Mouse (Mus musculus) kidney, adult 11 months (tissue): ENCODE measurements around the gene Cep19.
"Not testable (repeated sequence)": the region's sequence is repeated elsewhere in the genome, so short reads cannot be mapped to it uniquely, and the experiment has no call there.

Source experiments
- DNase-seq: peaks from one replicate; pipeline ENCODE4 v3.0.0; 2022

Gene Cep19

GRCm38 (mm10) chr16:32099638-32100150 is at the start of gene Cep19, which contains the start of gene Pigx:
Gene Cep19 (plus strand): TSS chr16:32099800.
Gene Pigx (minus strand): TSS chr16:32099740.
- DNase-seq = peak; percentile 95

- no peak for DNase-seq
Measured at GRCm38 (mm10) chr16:32058817-32059216, 40.8 kb upstream of the Cep19 start.

GRCm38 (mm10) chr16:32059840-32060523 is 39.6 kb upstream of the Cep19 start:
- no peak for DNase-seq

GRCm38 (mm10) chr16:32062226-32062625 is 37.4 kb upstream of the Cep19 start:
- DNase-seq = no peak

- DNase-seq = no peak
Measured at GRCm38 (mm10) chr16:32063900-32064299, 35.7 kb upstream of the Cep19 start.

GRCm38 (mm10) chr16:32066899-32067298 is 32.7 kb upstream of the Cep19 start:
- DNase-seq = no peak

- DNase-seq = no peak
Measured at GRCm38 (mm10) chr16:32068389-32069300, 31.0 kb upstream of the Cep19 start.

GRCm38 (mm10) chr16:32070070-32070469 is 29.5 kb upstream of the Cep19 start:
- DNase-seq = not testable (repeated sequence)

GRCm38 (mm10) chr16:32075762-32076161 is 23.8 kb upstream of the Cep19 start:
- DNase-seq = no peak

- DNase-seq = no peak
Measured at GRCm38 (mm10) chr16:32076406-32076805, 23.2 kb upstream of the Cep19 start.

- no peak for DNase-seq
Measured at GRCm38 (mm10) chr16:32077648-32078407, 21.8 kb upstream of the Cep19 start.

- DNase-seq = peak; percentile 15
Measured at GRCm38 (mm10) chr16:32078408-32078990, 21.1 kb upstream of the Cep19 start.

- DNase-seq = peak; percentile 87
Measured at GRCm38 (mm10) chr16:32078991-32079511, 20.5 kb upstream of the Cep19 start, which contains the start of gene Pak2. Gene Pak2 (minus strand): TSS chr16:32079342.

GRCm38 (mm10) chr16:32087629-32088443 is 11.8 kb upstream of the Cep19 start:
- DNase-seq = peak; percentile 73

GRCm38 (mm10) chr16:32091466-32091865 is 8.1 kb upstream of the Cep19 start:
- DNase-seq = no peak

- DNase-seq = not testable (repeated sequence)
Measured at GRCm38 (mm10) chr16:32097757-32098156, 1.8 kb upstream of the Cep19 start.

GRCm38 (mm10) chr16:32098897-32099637 is 533 bp upstream of the Cep19 start:
- no peak for DNase-seq

- no peak for DNase-seq
Measured at GRCm38 (mm10) chr16:32102295-32102694, 2.7 kb downstream of the Cep19 start.

GRCm38 (mm10) chr16:32105698-32106097 is 6.1 kb downstream of the Cep19 start:
- no peak for DNase-seq

GRCm38 (mm10) chr16:32107342-32108045 is 7.9 kb downstream of the Cep19 start:
- no peak for DNase-seq
